Mouse (Mus musculus) heart, postnatal 14 days (tissue): ENCODE measurements around the gene Tbk1. TPM values are rescaled to one million over a fixed set of nuclear protein-coding genes. Genes with fewer than 3 reads are reported as not detected.

Experiments used
- DNase-seq, 2 experiments: peaks; one replicate each; pipeline ENCODE4 v3.0.0; 2021 to 2022
- intact Hi-C: fragments of 180-260 bp; cut with DNase I; formaldehyde crosslinking; loops from one replicate; pipeline ENCODE4 v1.15.1; 2025
- long read RNA-seq, 2 experiments: library from polyadenylated mRNA; stranded (forward); transcript quantifications; one replicate each; pipeline ENCODE4 v2.0.0; 2021
- total RNA-seq, 2 experiments: library from RNA; stranded (reverse); gene quantifications; 2 replicates each; pipeline ENCODE4 v1.2.3; 2021

Tbk1 gene
- 10 to 100 TPM; 20.4 to 24.3 TPM for total RNA-seq
- long read RNA-seq, experiment 1, transcript Tbk1-201 (21 exons, 3,024 nt), result major isoform, 30 of 34 reads
- long read RNA-seq, experiment 1, partial matches to known transcripts, result 1 of 34 reads
- long read RNA-seq, experiment 1, other reads (novel, unspliced or antisense), result 3 of 34 reads
- long read RNA-seq, experiment 2, transcript Tbk1-201 (21 exons, 3,024 nt), result major isoform, 23 of 29 reads
- long read RNA-seq, experiment 2, partial matches to known transcripts, result 0 of 29 reads
- long read RNA-seq, experiment 2, other reads (novel, unspliced or antisense), result 6 of 29 reads

DNA sequence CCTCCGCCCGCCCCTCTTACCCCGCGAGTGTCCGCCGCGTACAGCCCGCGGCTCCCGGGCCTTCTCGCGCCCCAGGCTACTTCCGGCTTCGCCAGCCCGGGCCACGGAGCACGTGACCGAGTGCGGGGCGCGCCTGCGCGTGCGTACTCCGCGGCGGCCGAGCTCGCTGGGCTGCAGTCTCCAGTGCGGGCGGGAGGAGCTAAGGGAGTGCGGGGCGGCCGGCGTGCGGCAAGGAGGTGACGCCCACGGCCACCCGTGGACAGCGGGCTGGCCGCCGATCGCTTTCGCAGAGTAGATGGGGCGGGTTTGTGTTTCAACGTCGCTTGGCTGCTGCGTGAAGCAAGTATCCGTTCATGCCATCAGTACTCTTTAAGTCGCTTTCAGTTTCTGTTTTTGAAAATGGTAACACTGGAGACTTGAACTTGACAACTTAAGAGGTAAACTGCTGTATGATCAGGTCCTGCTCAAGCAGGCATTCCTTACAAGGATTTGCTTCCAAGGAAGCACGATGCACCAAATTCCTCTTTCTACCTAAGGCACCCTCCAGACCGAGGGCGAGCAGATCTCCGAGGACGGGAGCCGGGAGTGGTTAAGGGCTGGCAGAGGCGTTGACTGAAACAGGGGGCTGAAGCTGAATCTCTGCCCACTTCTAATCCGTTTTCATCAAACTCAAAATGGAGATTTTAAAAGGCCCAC, at the start of gene Tbk1:
Gene Tbk1 (minus strand): TSS at position 113 of the 696 bp plus-strand sequence.
- intact Hi-C loops, result loop anchor here (2.0 kb wide), 1 partner anchor 38 kb away; no protein-coding TSS in a partner anchor
- DNase-seq, result peak; percentile 96

DNA sequence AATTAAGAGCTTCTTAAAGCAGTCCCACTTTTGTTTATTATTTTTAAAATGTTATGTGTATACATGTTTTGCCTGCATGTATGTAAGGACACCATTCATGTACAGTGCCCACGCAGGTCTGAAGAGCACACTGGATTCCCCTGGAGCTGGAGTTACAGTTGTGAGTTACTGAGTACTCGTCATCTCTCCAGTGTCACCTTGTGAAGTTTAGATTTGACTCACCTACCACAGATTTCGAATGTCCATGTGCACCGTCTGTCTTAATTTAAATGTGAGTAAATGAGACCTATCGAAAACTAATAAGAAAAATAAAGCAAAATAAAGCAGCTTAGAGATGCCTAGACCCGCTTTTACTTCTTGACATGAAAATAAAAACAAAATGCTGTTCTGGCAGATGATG, 49.7 kb upstream of the Tbk1 start:
- intact Hi-C loops, result no loop called here
- DNase-seq, result no peak

DNA sequence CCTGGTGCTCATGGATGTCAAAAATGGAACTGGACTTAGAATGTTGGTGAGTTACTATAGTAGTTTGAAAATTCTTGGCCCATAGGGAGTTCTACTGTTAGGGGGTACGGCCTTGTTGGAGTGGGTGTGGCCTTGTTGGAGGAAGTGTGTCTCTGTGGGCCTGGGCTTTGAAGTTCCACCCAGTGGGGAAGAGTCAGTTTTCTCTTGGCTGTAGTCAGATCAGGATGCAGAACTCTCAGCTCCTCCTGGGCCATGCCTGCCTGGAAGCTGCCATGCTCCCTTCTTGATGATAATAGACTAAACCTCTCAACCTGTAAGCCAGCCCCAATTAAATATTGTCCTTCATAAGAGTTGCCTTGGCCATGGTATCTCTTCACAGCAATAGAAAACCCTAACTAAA, 47.6 kb upstream of the Tbk1 start:
- DNase-seq, result no peak
- intact Hi-C loops, result no loop called here

DNA sequence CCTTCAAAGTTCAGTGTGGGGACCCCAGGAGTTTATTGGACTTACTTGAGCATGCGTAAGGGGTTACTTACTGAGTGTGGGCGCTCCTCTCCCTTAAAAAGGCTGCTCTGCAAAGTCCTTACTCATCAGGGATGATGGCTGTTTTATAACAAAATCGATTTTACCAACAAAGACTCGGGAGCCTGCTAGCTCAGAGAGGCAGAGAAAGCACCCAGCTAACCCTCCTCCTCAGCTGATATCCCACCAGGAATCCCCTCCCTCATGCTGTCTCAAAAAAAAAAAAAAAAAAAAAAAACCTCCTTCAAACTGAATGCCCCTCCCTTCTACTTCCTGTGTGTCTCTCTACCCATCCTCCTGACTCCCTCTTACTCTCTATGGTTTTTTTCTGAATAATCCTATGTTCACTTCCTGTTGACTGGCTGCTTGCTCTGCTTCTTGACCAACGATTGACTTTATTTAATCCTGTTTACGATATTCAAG, 42.0 kb upstream of the Tbk1 start:
- no peak for DNase-seq
- intact Hi-C loops, result no loop called here

DNA sequence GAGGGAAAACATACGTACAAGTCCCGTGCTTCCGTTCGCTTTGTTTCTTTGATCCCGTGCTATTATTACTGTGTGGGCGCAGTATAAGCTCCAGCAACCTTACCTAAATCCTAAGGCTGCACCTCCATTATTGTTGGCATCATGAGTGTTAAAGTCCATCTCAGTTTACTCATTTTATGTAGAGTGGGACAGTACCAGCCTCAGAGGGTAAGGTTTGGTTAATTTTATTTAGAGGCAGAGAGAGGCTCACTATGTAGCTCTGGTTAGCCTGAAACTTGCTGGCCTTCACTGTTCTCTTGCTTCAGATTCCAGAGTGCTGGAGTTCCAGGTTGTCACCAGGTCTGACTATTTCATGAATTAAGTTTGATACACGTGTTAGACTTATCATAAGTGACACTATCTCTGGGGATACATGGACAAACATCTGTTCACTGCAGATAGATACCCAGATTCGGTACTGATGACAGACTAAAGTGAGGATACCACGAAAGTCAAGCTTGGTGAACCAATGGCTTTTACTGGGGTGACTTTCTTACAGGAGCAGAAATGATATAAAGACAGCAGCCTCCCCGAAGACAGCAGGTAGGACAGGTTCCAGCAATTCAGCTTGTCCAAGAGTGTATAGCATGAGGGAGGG, 40.7 kb upstream of the Tbk1 start:
- DNase-seq, result no peak
- intact Hi-C loops, result no loop called here

DNA sequence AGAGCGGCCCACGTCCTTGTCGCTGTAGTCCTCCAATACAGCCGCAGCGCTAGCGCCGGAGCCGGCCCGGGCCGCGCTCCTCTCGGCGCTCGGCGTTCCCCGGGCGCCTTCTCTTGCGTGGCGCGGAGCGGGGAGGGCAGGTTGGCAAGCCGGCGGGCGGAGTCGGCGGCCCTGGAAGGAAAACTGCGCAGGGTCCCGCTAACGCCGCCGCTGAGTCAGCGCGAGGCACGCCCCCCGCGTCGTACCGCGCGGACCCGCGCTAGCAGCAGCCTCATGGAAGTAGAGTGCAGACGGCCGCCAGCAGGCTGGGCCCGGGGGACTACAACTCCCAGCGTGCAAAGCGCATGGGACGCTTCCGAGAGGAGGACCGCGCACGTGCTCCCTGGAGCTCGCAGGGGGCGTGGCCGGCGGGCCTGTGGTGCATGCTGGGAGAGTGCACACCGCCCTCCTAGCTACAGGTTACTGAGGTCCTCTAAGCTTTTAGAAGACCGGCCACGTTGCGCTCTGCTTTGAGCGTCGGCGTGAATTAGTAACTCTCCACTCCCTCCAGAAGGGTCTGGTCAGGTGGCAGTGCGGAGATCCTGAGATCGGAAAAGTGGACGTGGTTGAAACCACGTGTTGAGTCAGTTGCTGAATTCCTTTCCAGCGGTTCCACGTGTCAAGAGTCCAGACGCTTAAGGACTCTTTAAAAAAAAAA, 39.7 kb upstream of the Tbk1 start, which contains the start of gene Xpot:
Gene Xpot (minus strand): TSS at position 147 of the 697 bp plus-strand sequence.
- intact Hi-C loops, result no loop called here
- DNase-seq, result peak; percentile 98

DNA sequence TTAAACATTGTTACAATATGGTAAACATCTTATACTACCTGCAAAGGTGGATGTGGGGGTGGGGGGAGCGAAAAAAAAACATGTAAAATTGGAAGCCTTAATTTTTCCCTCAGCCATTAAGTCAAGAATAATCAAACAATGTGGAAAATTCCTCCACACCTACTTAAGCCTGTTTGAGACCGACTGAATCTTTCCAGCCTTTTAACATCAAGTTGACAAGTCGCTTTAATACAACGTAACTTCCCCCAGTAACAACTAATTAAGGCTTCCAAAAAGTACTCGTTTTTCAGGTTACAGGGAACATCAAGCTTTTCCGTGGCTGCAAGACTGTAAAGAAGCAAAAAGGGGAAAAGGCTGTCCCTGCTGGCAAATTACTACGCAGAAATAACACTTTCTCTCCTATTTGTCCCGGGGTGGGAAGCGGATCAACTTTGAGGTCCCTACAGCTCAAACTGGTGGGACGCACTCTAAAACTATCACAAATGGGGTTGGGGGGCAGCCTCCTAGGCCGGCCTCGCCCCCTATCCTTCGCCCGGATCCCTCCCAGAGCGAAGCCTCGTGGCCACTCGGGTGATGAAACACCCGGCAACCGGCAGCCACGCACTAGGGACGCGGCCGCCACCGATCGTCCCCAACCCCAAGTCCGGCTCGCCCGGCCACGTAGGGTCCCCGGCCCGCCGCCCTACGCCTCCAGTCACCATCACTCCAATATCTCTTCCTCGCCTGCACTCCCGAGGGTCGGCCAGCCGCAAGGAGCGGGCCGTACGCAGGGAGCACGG, 39.0 kb upstream of the Tbk1 start:
- intact Hi-C loops, result loop anchor here (2.0 kb wide), 1 partner anchor 39 kb away; the partner anchor contains the start of gene Tbk1

DNA sequence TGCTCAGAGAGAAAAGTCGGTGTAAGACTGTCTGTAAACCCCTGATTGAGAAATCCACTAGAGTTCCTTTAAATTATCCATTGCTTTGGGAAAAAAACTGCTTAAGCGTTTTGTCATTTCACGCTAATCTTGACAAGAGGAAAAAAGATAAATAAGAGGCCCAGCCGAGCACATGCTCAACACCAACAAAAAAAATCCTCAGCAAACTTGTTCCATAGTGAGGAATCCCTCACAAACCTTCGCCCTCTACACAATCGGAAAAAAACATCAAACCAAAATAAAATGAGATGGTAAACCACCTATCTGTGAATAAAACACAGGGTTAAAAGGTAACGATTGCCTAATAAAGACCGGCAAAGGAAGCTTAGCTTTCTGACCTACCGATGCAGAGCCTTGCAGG, 38.4 kb upstream of the Tbk1 start:
- intact Hi-C loops, result loop anchor here (2.0 kb wide), 1 partner anchor 38 kb away; the partner anchor contains the start of gene Tbk1
- no peak for DNase-seq

More for the DNA sequence above, 39.0 kb upstream of the Tbk1 start:
- no peak for DNase-seq

DNA sequence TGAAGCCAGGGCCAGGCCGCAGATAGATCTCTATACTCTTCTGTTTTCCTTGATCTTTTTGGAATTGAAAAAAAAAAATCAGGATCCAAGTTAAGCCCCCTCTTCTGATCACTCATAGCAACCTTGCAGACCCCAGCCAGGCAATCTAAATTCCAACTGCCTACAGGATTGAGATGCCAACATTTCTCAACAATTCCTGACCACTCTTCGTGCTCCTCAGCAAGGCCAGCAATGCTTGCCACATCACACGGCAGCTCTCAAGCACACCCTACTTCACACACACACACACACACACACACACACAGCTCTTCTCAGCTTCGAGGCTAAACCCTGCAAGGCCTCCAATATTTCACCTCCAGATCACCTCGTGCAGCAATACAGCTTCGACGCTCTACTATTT, 37.1 kb upstream of the Tbk1 start:
- intact Hi-C loops, result loop anchor here (2.0 kb wide), 1 partner anchor 37 kb away; the partner anchor contains the start of gene Tbk1
- DNase-seq, result no peak

DNA sequence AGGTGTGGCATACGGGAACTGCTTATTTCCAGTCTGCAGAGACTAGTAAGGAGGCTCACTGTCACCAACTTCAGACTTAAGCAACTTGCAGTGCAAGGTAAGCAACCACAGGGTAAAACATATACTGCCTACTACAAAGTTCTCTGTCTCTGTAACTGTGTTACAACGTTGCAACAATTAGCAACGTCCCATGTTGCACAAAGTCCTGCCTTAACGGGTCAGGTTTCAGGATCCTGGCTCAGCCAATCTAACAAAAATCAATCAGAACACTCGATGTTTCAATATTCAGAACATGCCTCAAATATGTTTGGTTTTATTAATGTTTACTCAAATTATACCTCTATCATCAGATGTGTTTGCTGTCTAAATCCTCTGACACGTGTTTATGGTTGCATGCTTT, 35.8 kb upstream of the Tbk1 start:
- intact Hi-C loops, result no loop called here
- DNase-seq, result no peak

DNA sequence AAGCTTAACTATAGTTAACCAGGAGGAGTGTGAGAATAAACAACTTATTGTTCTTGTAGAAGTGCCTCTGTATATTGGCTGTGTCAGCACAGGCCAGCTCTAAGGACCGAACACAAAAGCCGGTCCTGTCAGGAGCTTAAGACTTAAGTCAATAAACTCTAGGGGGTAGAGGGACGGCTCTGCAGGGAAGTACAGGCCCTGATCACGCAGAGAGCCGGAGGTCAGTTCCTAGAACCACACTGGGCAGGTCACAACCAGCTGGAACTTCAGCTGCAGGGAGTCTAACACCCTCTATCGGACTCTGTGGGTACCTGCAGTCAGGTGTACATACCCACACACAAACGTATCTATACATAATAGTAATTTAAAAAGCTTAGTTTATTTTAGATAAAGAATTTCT, 29.3 kb upstream of the Tbk1 start:
- intact Hi-C loops, result no loop called here
- no peak for DNase-seq

DNA sequence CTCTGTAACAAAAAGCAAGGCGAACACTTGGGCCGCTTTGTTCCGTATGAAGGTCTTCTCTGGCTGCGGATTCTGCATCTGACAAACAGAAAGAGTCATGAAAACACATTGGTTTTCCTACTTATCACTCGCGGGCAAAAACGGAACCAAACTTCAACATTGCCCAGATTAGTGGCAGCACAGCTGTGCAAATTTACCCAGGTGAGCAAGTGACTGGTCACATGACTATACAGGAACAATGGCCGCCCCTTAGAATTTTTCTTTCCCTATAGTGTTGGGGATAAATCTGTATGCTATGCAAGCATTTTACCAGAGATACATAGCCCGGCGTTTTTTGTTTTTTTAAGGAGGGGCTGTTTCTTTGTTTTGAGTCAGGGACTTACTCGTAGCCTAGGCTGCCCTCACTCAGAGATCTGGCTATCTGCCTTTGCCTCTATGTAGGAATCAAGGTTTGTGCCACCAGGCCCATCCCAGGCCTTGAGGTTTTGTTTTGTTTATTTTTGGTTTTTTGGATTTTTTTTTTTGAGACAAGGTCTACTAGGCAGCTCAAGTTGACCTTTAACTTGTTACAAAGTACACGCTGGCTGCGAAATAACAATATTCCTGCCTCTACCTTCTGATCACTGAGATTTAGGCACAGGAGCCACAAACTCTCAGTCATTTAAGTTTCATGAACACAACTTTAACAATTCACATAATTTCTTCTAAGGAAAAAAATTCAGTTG, 28.7 kb upstream of the Tbk1 start:
- intact Hi-C loops, result no loop called here
- DNase-seq, result no peak

DNA sequence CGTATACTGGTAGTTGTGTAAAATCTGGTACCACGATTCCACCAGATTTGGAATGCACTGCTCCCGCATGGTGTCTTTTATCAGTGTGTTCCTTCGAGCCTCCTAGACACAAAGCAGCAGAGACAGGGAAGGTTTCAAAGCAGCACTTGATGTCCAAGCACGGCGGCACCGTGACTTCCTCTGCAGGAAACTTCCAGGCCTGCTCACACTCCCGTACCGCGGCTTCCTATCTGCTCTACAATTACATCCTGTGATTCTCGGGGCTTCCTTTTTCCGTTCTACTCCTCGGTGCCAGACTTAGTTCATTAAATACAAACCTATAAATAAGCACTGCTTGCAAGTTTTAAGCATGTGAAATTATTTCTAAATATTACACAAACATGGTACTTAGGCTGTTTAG, 27.0 kb upstream of the Tbk1 start:
- intact Hi-C loops, result no loop called here
- peak; percentile 38 to 47 for DNase-seq

DNA sequence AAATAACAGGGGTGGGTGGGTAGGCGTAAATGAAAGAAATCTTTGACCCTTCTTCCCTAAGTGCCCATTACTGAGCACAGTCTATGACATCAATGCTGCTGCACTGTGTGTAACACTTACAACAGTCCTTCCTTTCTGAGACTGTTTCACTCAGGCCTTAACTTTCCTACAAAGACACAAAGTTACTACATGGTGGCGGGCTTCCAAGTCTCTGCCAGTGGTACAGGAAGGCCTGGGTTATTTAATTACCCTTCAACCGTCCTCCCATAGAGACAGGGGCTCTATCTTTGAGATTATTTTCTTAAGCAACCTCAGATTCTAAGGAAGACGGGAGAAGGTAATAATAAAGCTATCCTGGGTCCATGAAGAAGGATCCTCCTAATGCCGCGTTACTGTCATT, 25.9 kb upstream of the Tbk1 start:
- no peak for DNase-seq
- intact Hi-C loops, result no loop called here

DNA sequence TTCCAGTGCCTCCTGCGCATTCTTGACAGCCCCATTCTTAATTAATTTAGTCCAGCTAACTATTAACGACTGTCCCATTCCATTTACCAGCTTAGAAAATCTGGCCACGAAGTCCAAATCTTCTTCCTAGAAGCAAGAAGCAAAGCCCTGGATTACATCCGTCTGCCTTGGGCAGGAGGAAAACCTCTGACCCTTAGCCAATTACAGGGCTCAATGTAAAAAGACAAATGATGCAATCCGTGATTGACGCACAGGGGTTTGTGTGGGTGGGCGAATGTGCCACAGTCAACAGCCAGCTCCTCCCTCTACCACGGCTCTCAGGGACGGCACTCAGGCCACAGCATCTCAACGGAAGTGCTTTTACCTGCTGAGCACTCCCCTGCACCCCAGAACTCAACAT, 25.0 kb upstream of the Tbk1 start:
- no peak for DNase-seq
- intact Hi-C loops, result no loop called here

DNA sequence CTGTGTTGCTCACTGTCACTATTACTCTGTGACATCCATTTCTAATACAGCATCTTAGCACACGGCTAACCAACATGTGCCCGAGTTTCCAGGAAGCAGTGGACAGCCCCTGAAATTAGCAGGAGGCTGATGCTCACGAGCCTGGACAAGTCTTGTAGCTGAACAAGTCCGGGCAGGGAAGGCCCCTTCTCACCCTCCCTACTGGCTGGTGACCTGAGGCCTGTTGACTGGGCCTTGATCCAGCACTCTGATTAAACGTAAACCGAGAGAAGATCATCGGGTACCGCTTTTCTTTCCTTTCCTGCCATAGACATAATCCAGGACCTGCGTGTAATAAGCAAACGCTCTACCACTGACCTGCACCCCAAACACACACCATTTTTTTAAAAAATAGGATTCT, 21.6 kb upstream of the Tbk1 start:
- no peak for DNase-seq
- intact Hi-C loops, result no loop called here

DNA sequence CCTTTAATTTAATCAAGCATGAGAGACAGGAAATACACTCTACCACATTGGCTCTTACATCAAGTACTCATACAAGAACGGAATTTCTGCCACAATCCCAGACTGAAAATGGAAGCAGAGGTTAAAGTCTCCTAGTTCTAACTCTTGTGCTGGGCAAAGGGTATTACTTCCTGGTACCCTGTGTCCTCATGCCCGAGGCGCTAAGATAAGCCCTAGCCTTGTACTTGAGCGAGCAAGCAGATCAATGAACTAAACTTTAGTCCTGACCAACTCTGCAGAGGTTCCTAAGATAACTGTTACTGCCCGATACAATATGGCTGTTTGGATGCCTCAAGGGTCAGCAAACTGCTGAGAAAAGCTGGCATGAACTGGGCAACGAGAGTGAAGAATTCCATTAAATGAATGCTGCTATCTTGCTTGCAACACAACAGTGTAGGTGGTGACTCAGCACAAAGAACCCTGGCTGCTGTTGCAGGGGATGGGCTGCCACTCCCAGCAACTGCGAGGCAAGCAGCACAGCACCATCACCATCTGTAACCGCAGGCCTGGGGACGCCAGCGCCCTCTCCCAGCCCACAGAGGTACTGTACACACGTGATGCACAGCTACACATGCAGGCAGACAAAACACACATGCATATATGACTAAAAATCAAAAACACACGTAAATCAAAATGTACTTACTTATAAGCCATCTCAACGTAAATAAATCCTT, 18.2 kb upstream of the Tbk1 start:
- DNase-seq, result no peak
- intact Hi-C loops, result no loop called here

DNA sequence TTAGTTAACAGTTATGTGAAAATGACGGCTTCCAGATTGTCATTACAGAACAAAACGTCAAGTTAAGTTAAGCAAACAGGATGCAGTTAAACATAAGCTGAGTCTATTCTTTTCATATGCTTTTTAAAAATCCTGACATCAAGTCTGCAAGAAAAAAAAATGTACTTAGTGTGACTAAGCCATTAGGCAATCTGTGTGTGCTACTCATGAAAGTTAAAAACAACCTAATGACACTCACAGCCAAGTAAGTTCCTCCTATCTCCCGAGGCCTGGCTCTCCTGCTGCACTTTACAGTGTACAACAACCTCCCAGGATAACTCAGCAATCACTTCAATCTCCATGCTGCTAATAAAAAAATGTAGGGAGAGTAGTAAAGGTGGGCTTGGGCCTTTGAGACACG, 17.0 kb upstream of the Tbk1 start:
- no peak for DNase-seq
- intact Hi-C loops, result no loop called here

DNA sequence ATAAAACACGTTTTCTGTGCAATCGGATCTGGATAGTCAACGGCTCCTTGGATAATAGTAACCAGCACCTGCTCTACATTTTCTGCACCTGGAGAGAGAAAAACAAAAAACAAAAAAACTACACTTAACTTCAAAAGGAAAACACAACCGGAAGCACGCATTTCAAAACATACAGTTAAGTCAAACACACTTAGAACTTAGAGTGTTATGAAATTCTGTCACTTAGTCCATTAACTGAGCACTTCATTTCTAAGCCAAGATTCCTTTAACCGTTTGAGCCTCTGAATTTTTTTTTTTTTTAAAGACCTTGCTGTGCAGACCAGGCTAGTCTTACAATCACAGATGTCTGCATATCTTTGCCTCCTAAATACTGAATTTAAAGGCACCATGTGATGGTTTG, 14.7 kb upstream of the Tbk1 start:
- intact Hi-C loops, result no loop called here
- no peak for DNase-seq
